Mouse (Mus musculus) bone marrow macrophage, adult 2 months (primary cell): ENCODE results near the gene Tbxas1.

Source experiments
- CTCF ChIP-seq: IDR thresholded peaks from 2 replicates; pipeline ENCODE4 v1.5.1; 2012; ENCODE audit warnings: low read depth, mild to moderate bottlenecking, low read length, moderate library complexity
- POLR2A ChIP-seq: IDR thresholded peaks from 2 replicates; pipeline ENCODE4 v1.6.1; 2012; ENCODE audit warnings: mild to moderate bottlenecking, low read depth, low read length, borderline replicate concordance

GRCm38 (mm10) chr6:38960367-38960766, 85.2 kb downstream of the Tbxas1 start:
- TF ChIP-seq CTCF = no peak
- TF ChIP-seq POLR2A = no peak
